Mouse (Mus musculus): Measurements from ENCODE around the gene Cdc42ep4.

GRCm38 (mm10) chr11:113730879-113731278 is 20.8 kb downstream of the Cdc42ep4 start:
- no peak for TF ChIP-seq POLR2A (IDR thresholded peaks at IDR 0.05; ENCODE audit: insufficient read depth, low read depth, low read length)
- TF ChIP-seq CTCF (IDR thresholded peaks at IDR 0.05; ENCODE audit: insufficient read depth, low read depth, low read length), result no peak

All from olfactory bulb, adult 2 months (tissue).